Mouse (Mus musculus): ENCODE measurements at regions not wholly inside any gene's neighbourhood (a gene's known extent, or its start where the extent isn't known, plus 50 kb on each side); places are given as distances from the start of the nearest gene placed in this dataset.

DNA sequence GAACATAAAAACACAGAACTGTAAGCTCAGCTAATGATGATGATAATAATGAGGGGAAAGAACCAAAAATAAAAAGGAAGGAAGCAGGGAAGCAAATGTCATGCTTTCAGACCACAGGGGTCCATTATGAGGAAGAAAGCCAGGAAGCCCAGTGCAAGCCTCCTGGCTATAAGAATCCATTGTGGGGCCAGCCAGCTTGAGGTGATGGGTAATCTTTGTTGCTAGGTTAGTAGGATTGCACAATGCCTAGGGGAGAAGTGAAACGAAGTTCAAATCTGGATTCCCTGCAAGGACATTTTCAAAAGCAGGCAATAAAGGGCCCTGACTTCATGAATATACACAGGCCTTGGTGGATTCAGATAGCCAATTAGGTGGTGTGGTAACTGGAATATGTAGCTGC, 102.3 kb upstream of the Crim1 start:
- TF ChIP-seq CTCF (conservative IDR thresholded peaks at IDR 0.05; ENCODE audit: low read length) (no peak), NANOG (IDR thresholded peaks at IDR 0.05; ENCODE audit: borderline replicate concordance, low read length) (no peak), POU5F1 (IDR thresholded peaks at IDR 0.05; ENCODE audit: borderline replicate concordance, low read length) (no peak)
